Mouse (Mus musculus): ENCODE data around the gene Cryzl1.

- TF ChIP-seq POLR2A (IDR thresholded peaks at IDR 0.05; ENCODE audit: low read depth, low read length) = no peak
- peak; percentile 63; the same call in 1 of the 2 replicates for TF ChIP-seq CTCF (IDR thresholded peaks at IDR 0.05; ENCODE audit: extremely low read depth, insufficient read length, insufficient replicate concordance, low read depth, low read length)
Measured at GRCm38 (mm10) chr16:91724247-91724646, 4.5 kb downstream of the Cryzl1 start.

Data from small intestine, adult 2 months (tissue).